Mouse (Mus musculus): ENCODE measurements around the gene Mageb3.
"Not testable (repeated sequence)": the region's sequence is repeated elsewhere in the genome, so short reads cannot be mapped to it uniquely, and the experiment has no call there.

Mageb3 gene

DNA sequence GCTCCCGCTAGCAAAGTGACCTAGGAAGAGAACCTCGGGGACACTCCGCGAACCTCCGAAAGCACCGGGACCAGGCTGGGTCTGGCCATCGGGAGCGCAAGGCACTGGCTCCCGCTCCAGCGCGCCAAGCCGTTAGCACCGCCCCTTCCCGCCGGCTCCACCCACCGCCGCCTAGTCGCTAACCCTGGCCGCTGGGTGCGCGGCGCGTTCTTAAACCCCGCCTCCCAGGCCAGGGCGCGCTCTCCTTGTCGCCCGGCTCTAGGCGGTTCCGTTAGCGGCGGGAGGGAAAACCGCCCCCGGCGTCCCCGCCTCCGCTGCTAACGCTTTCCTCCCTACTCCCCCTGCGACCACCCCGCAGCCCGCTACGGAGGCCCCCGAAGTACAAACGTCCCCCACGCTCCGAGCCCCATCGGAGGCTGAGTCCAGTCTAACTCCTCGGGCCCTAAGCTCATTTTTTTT is at the start of gene Mageb3, which contains the start of gene Ctdspl2:
Gene Mageb3, minus strand, starts transcription at position 328 of the 459 bp plus-strand sequence.
Gene Ctdspl2, plus strand, starts transcription at position 237 of the 459 bp plus-strand sequence.
- DNase-seq = peak; percentile 98

DNA sequence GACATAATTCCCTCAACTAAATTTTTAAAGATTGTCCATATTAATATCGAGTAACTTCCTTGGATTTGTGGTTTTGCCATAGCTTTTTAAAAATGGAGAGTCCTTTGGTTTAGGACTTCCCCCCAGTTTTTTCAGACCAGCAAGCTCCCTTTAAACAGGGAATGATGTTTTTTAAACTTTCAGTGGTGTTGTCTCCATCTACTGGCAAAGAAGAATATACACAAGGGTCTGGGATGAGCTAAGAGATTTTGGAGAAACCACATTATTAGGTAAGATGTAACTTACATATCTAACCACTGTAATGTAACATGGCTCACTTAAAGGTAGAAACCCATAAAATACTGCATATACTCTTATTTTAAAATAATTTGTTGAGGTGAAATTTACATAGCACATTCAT is 39.8 kb upstream of the Mageb3 start:
- no peak for DNase-seq

DNA sequence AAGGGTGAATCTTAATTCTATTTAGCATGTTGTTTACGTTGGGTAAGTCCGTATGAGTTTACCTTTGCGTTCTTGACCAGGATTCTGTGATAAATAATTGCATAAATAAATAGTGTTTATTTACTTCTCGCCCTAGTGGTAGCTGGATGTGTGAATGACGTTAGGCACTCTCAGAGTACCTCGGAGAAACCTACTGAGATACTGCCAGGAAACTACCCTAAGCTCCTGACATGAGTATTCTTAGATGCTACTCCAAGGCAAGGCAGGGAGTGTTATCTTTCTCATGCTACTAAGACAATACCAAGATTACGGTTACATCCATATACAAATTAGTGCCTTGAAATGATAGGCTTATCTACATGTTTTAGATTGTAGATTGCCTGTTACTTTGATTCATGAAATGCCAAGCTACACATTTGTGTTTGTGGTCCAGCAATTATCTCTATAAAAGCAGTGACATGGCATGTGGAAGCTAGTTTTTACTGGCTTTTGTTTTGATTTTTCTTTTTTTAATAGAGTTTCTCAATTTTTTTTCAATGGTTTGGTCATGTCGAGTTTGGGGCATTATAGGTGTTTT is 1.4 kb upstream of the Mageb3 start:
- DNase-seq = no peak

DNA sequence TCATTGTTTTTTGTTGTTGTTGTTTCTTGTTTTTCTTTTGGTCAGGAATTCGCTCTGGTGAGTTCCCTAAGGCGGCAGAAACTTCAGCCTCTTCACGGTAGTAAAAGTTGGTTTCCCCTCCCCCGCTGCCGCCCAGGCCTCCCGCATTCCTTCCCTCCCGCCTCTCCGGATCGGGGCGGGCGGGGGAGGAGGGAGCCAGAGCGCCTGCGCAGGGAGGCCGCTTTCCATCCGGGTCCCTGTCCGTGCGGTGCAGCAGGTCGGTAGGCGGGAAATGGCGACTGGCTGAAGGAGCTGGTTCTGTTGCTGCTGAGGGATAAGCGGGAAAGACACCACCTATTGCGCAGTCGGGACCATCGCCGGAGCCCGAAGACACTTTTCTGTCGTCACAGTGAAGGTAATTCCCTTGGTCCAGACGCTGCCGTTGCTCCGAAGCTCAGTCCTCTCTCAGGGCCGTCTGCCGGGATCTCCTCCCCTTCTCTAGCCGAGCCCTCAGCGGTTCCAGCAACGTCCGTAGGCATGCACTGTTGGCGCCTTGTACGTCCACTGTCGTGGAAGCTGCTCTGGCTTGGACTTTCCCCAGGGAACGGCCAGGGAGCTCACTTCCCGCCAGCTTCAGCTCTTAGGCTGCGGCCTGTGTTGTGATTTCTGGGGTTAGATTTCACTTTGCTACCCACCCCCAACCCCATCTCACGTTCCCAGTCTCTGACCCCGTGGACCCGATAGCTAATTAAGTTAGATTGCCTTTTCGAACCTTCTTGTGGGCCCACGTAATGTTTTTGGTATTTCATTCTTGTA is 529 bp upstream of the Mageb3 start:
- peak; percentile 95 for DNase-seq

DNA sequence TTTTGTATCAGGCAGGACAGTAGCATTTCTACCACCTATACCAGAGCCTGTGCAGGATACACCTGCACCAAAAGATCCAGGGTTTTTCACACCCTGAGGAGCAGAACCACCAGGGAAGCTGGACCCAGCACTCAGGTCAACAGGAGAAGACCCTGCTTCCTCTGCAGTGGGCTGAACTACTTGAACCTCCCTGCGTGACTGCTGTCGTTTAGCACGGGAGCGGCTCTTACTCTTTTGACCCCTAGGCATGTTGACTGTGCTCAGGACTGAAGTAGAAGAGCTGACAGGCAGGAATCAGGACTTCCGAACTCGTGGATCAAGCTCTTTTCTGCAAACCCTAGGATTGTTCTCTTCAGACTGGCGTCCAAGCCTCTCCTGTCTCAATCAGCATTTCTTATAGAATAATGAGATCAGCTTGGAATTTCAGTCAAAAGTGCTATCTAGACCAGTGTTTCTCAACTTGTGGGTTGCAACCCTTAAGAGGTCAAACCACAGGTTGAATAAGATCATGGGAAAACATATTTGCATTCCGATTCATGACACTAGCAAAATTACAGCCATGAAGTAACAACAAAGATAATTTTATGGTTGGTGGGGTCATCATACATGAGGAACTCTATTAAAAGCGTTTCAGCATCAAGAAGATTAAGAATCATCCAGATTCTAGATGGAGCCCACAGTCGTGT is 778 bp downstream of the Mageb3 start:
- peak; percentile 5 for DNase-seq

DNA sequence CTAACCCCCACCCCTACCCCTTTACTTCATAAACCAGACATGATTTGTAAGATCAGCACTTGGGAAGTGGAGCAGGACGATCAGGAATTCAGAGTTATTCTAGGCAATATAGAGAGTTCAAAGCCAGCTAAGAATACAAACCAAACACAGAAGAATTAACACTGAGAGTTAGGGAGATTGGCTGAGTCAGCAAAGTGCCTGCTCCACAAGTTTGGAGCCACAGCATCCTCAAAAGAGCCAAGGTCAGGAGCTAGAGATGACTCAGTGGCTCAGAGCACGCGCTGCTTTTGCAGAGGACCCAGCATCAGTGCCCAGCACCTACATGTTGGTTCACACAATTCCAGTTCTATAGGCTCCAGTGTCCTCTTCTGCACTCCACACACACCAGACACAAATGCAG is 12.5 kb downstream of the Mageb3 start:
- DNase-seq = no peak

DNA sequence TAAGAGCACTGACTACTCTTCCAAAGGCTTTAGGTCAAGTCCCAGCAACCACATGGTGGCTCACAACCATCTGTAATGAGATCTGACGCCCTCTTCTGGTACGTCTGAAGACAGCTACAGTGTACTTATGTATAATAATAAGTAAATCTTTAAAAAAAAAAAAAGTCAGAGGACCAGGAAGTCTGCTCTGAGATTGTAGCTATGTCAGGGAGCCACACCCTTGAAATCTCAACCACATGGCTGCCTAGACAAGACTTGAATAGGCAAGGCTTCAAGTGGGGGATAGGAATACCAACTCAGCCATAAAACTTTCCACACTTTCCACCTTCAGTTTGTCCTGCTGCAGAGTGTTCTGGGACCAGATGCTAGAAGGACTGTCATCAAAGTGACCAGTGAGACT is 18.3 kb downstream of the Mageb3 start:
- DNase-seq = not testable (repeated sequence)

DNA sequence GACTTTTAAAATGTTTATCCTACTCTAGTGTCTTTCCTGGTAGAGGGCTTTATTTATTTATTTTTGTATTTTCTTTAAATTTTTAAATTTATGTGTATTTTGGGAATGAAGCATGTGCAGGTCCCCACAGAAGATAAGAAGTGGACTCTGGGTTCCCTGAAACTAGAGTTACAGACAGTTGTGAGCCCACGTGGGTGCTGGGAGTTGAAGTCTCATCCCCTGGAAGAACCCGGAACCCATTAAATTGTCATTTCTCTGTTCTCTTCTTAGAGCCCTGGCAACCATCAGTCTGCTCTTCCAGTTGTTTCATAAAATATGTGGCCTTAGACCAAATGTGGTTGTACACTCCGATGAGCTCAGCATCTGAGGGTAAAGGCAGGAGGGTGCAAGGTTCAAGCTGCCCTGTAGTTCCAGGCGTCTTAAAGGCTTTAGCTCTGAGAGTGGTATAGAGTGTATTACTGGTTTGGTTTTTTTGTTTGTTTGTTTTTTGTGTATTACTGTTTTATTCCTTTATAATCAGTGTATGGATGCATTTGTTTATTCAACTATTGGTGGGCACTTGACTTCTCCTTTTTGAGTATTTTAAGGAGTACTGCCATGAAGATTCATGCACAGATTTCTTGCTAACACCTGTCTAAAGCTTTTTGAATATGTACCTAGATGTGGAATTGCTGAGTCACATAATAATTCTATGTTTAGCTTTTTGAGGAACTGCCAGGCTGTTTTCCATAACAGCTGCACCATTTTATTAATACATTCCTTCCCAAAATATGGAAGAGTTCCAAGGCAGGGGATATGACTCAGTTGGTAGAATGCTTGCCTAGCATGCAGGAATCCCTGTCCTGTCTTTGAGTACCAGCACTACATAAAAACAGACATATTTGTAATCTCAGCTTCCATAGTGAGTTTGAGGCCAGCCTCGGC is 39.6 kb downstream of the Mageb3 start:
- no peak for DNase-seq

DNA sequence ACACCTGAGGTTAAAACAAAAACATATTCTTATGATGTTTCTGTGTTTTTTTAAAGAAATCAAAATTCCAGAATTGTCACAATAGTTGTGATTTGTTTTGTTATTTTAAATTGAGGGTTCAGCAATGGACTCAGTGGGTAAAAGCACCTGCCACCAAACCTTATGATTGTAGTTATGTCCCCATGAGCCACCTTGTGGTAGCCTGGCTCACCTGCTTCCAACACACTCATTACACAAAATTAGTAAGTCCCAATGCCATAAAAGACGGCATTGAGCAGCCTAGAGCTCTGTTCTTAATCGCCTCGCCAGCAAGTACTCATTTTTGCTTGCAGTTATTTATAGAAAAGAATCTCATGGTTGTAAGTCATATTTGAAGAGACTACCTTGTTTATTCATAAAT is 45.9 kb downstream of the Mageb3 start:
- no peak for DNase-seq
